Mouse (Mus musculus): ENCODE results near the gene Samd4b. TPM values are rescaled to one million over a fixed set of nuclear protein-coding genes. Genes with fewer than 3 reads are reported as not detected.
A peak's percentile ranks its signal among the peaks of the same experiment; 100 is the strongest.
"Not testable (repeated sequence)": the region's sequence is repeated elsewhere in the genome, so short reads cannot be mapped to it uniquely, and the experiment has no call there.

The Samd4b gene
- total RNA-seq (2015; ENCODE audit: low replicate concordance) = 15.9 and 29.6 TPM in 2 replicates
- total RNA-seq (2017; ENCODE audit: low replicate concordance) = 8.0 and 20.2 TPM in 2 replicates

- peak; percentile 86 for ATAC-seq (replicated peaks; ENCODE audit: low FRiP score, poor library complexity, severe bottlenecking)
These were observed at the start of gene Samd4b, which contains the start of gene Pak4 for GRCm38 (mm10) chr7:28597642-28598446. Samd4b (minus strand) TSS chr7:28598144. Pak4 (minus strand) TSS chr7:28598185.

- no peak for ATAC-seq (replicated peaks; ENCODE audit: low FRiP score, poor library complexity, severe bottlenecking)
These were observed 49.1 kb upstream of the Samd4b start for GRCm38 (mm10) chr7:28647016-28647415.

- ATAC-seq (replicated peaks; ENCODE audit: low FRiP score, poor library complexity, severe bottlenecking) = no peak
These were observed 48.1 kb upstream of the Samd4b start for GRCm38 (mm10) chr7:28645947-28646475.

- no peak for ATAC-seq (replicated peaks; ENCODE audit: low FRiP score, poor library complexity, severe bottlenecking)
These were observed 47.4 kb upstream of the Samd4b start for GRCm38 (mm10) chr7:28645366-28645765.

- no peak for ATAC-seq (replicated peaks; ENCODE audit: low FRiP score, poor library complexity, severe bottlenecking)
These were observed 43.6 kb upstream of the Samd4b start for GRCm38 (mm10) chr7:28641546-28641945.

GRCm38 (mm10) chr7:28637511-28637910 lies 39.6 kb upstream of the Samd4b start:
- no peak for ATAC-seq (replicated peaks; ENCODE audit: low FRiP score, poor library complexity, severe bottlenecking)

- ATAC-seq (replicated peaks; ENCODE audit: low FRiP score, poor library complexity, severe bottlenecking) = no peak
These were observed 36.2 kb upstream of the Samd4b start for GRCm38 (mm10) chr7:28634128-28634527.

GRCm38 (mm10) chr7:28631073-28631472 lies 33.1 kb upstream of the Samd4b start, which contains the start of gene Acp7:
Acp7 (minus strand) TSS chr7:28631332.
- no peak for ATAC-seq (replicated peaks; ENCODE audit: low FRiP score, poor library complexity, severe bottlenecking)

GRCm38 (mm10) chr7:28624791-28625190 lies 26.8 kb upstream of the Samd4b start:
- ATAC-seq (replicated peaks; ENCODE audit: low FRiP score, poor library complexity, severe bottlenecking) = no peak

GRCm38 (mm10) chr7:28619098-28619715 lies 21.3 kb upstream of the Samd4b start:
- ATAC-seq (replicated peaks; ENCODE audit: low FRiP score, poor library complexity, severe bottlenecking) = no peak

GRCm38 (mm10) chr7:28605951-28606350 lies 8.0 kb upstream of the Samd4b start:
- no peak for ATAC-seq (replicated peaks; ENCODE audit: low FRiP score, poor library complexity, severe bottlenecking)

GRCm38 (mm10) chr7:28603788-28604187 lies 5.8 kb upstream of the Samd4b start:
- not testable (repeated sequence) for ATAC-seq (replicated peaks; ENCODE audit: low FRiP score, poor library complexity, severe bottlenecking)

GRCm38 (mm10) chr7:28603136-28603535 lies 5.2 kb upstream of the Samd4b start:
- no peak for ATAC-seq (replicated peaks; ENCODE audit: low FRiP score, poor library complexity, severe bottlenecking)

- ATAC-seq (replicated peaks; ENCODE audit: low FRiP score, poor library complexity, severe bottlenecking) = no peak
These were observed 3.7 kb upstream of the Samd4b start for GRCm38 (mm10) chr7:28601668-28602067.

GRCm38 (mm10) chr7:28601029-28601428 lies 3.1 kb upstream of the Samd4b start:
- no peak for ATAC-seq (replicated peaks; ENCODE audit: low FRiP score, poor library complexity, severe bottlenecking)

GRCm38 (mm10) chr7:28598951-28599350 lies 1.0 kb upstream of the Samd4b start:
- no peak for ATAC-seq (replicated peaks; ENCODE audit: low FRiP score, poor library complexity, severe bottlenecking)

- no peak for ATAC-seq (replicated peaks; ENCODE audit: low FRiP score, poor library complexity, severe bottlenecking)
These were observed 720 bp downstream of the Samd4b start for GRCm38 (mm10) chr7:28597277-28597570.

GRCm38 (mm10) chr7:28596436-28597276 lies 1.3 kb downstream of the Samd4b start:
- ATAC-seq (replicated peaks; ENCODE audit: low FRiP score, poor library complexity, severe bottlenecking) = peak; percentile 84

- ATAC-seq (replicated peaks; ENCODE audit: low FRiP score, poor library complexity, severe bottlenecking) = no peak
These were observed 2.1 kb downstream of the Samd4b start for GRCm38 (mm10) chr7:28595751-28596435.

Measured in erythroid progenitor cell, adult 5-6 weeks (primary cell).